Mouse (Mus musculus) olfactory bulb, adult 2 months (tissue): ENCODE measurements around the gene Slfn2.

Experiments used
- CTCF ChIP-seq: fragments of 200-500 bp; IDR thresholded peaks from 2 replicates; pipeline ENCODE4 v1.5.1; 2012; ENCODE audit warnings: low read depth, mild to moderate bottlenecking, low read length, moderate library complexity; ENCODE audit not compliant: insufficient read depth
- POLR2A ChIP-seq: fragments of 200-500 bp; IDR thresholded peaks from 2 replicates; pipeline ENCODE4 v1.6.1; 2012; ENCODE audit warnings: mild to moderate bottlenecking, low read depth, low read length, moderate library complexity; ENCODE audit not compliant: insufficient read depth

DNA sequence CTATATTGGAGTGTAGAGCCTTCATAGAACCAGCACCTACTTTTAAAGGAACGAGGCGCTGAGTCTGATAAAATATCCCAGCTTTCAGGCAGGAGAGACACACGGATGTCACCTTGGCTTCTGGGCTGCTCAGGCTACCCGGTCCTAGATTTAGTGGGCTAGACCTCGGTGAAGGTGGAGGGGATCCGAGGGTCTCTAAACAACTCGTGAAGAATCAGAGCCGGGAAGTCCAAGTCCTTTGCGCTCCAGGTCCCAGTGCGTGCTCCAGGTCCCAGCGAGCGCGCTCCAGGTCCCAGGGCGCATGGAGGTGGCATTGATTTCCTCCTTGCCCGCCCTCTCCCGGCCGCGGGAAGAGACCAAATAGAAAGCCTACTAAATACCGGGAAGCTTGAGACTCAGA lies 25.1 kb upstream of the Slfn2 start:
- TF ChIP-seq CTCF: no peak
- TF ChIP-seq POLR2A: no peak
